Mouse (Mus musculus): ENCODE results near the gene Tmem51. TPM values are rescaled to one million over a fixed set of nuclear protein-coding genes. Genes with fewer than 3 reads are reported as not detected.
"Not testable (repeated sequence)": the region's sequence is repeated elsewhere in the genome, so short reads cannot be mapped to it uniquely, and the experiment has no call there.

Tmem51 gene
- polyA plus RNA-seq, 1 experiment from 2014 or later = 6.4 TPM

DNA sequence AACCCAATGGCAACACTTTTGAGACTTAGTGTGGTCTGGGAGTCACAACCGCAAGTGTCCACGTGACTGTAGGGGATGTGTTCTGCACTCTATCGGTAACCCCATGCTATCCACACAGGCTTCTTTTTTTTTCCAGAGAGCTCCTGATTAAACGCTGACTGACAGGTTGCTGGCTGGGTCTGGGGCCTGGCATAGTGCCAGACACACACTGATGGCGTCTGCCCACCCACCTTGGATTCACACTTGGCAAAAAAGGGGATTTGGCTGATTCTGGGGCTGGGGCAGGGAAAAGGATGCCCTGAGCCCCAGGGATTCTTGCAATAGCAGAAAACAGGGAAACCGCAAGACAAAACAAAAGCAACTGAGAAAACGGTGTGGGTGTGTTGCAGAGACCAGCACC is 88.0 kb downstream of the Tmem51 start:
- ATAC-seq (ENCODE audit: low FRiP score, low read depth) = no peak
- H3K4me1 ChIP-seq = no peaks in the 10 kb centered on the region
- no peaks in the 10 kb centered on the region for H3K27me3 ChIP-seq (replicated peaks)
- no peaks in the 10 kb centered on the region for H3K36me3 ChIP-seq
- H3K9me3 ChIP-seq = no peaks in the 10 kb centered on the region
- no peak overlapping the region for H3K4me2 ChIP-seq (replicated peaks)
- H3K9ac ChIP-seq = no peak overlapping the region
- WGBS = 83% methylated on average over 7 of the region's 7 CpGs
- no peak overlapping the region for H3K27ac ChIP-seq
- no peak overlapping the region for H3K4me3 ChIP-seq

DNA sequence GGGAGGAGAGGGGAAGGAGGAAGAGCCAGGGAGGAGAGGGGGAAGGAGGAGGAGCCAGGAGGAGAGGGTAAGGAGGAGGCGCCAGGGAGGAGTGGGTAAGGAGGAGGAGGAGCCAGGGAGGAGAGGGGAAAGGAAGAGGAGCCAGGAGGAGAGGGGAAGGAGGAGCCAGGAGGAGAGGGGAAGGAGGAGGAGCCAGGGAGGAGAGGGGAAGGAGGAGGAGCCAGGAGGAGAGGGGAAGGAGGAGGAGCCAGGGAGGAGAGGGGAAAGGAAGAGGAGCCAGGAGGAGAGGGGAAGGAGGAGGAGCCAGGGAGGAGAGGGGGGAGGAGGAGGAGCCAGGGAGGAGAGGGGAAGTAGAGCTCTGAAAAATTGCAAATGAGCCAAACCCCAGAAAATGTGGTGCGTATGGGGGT is 90.0 kb downstream of the Tmem51 start:
- H3K27me3 ChIP-seq (replicated peaks); H3K4me3 ChIP-seq; H3K4me1 ChIP-seq; ATAC-seq (ENCODE audit: low FRiP score, low read depth); H3K36me3 ChIP-seq; H3K4me2 ChIP-seq (replicated peaks); H3K9me3 ChIP-seq; H3K9ac ChIP-seq; H3K27ac ChIP-seq: not testable (repeated sequence)
- 48% methylated on average over 2 of the region's 2 CpGs for WGBS

DNA sequence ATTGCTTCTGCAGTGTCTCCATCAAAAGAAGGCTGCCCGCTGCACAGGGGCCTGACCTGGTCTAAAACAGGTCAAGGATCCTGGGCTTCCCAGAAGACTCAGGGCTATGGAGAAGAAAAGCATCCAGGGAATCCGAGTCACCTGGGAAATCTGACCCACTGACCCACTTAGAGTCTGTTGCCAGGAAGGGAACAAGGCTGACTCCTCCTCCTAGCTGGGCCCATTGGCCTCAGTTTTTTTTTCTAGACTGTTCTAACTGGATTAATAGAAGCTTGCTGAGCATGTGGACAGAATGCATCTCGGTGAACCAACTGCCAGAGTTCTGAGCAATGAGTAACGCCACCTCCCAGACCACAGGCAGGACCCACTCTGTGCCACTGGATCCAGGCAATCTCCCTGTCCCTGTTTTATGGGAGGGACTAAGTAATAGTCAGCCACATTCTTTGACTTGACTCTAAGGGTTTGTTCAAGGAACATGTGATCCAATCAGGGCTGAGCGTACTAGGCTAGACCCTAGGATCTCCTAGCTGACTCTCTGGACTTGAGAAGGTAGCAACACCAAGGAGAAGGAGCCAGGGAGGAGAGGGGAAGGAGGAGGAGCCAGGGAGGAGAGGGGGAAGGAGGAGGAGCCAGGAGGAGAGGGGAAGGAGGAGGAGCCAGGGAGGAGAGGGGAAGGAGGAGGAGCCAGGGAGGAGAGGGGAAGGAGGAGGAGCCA is 90.6 kb downstream of the Tmem51 start:
- H3K9me3 ChIP-seq = no peaks in the 10 kb centered on the region
- H3K4me2 ChIP-seq (replicated peaks) = no peak overlapping the region
- ATAC-seq (ENCODE audit: low FRiP score, low read depth) = no peak
- H3K4me1 ChIP-seq = no peaks in the 10 kb centered on the region
- H3K36me3 ChIP-seq = no peaks in the 10 kb centered on the region
- H3K4me3 ChIP-seq = no peak overlapping the region
- H3K27ac ChIP-seq = no peak overlapping the region
- H3K27me3 ChIP-seq (replicated peaks) = no peaks in the 10 kb centered on the region
- H3K9ac ChIP-seq = no peak overlapping the region
- WGBS = 79% methylated on average over 5 of the region's 5 CpGs

DNA sequence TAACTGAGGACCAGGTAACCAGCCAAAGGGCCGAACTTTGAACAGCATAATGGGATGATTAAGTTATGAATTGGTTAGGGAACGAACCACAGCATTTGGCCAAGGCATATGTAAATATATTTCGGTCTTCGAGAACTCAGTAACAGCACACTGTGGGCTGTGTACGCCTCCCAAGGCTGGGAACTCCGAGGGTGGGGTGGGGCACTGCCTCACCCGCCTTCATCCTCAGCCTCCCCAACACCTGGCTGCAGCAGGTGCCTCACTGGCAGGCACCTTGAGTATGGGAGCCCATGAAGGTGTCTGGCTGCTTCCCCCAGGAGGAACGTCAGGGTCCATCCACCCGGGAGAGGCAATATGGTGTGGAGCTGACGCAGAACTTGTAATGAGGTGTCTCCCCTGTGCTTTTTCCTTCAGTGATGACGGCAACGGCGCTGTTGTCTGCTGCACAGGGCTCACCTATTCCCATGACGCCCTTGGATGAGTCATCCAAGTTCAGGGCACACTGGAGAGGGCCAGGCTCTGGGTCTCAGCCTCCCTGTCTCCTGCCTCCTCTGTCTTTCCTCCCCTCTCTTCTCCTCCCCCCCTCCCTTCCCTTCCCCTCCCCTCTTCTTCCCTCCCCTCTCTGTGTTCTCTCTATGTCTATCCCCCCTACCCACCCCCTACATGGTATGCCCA is 91.4 kb downstream of the Tmem51 start:
- H3K4me2 ChIP-seq (replicated peaks) = no peak overlapping the region
- H3K27me3 ChIP-seq (replicated peaks) = no peaks in the 10 kb centered on the region
- 82% methylated on average over 14 of the region's 14 CpGs for WGBS
- H3K36me3 ChIP-seq = no peaks in the 10 kb centered on the region
- H3K4me3 ChIP-seq = no peak overlapping the region
- H3K27ac ChIP-seq = no peak overlapping the region
- H3K9ac ChIP-seq = no peak overlapping the region
- ATAC-seq (ENCODE audit: low FRiP score, low read depth) = no peak
- no peaks in the 10 kb centered on the region for H3K4me1 ChIP-seq
- H3K9me3 ChIP-seq = no peaks in the 10 kb centered on the region

DNA sequence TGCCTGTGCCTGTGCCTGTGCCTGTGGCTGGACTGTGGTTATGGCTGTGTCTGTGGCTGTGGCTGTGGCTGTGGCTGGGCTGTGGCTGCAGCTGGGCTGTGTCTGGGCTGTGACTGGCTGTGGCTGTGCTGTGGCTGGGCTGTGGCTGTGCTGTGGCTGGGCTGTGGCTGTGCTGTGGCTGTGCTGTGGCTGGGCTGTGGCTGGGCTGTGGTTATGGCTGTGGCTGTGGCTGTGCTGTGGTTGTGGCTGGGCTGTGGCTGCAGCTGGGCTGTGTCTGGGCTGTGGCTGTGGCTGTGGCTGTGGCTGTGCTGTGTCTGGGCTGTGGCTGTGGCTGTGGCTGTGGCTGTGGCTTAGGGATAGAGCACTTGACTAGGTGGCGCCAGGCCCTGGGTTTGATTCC is 95.9 kb downstream of the Tmem51 start:
- Histone ChIP-seq H3K4me1 (no peaks in the 10 kb centered on the region), H3K4me2 (replicated peaks) (no peak overlapping the region), H3K27me3 (replicated peaks) (no peaks in the 10 kb centered on the region), H3K9ac (no peak overlapping the region), H3K36me3 (no peaks in the 10 kb centered on the region), H3K27ac (no peak overlapping the region), H3K4me3 (no peak overlapping the region), H3K9me3 (no peaks in the 10 kb centered on the region)
- ATAC-seq (ENCODE audit: low FRiP score, low read depth) = no peak
- WGBS = 91% methylated on average over 1 of the region's 1 CpGs

DNA sequence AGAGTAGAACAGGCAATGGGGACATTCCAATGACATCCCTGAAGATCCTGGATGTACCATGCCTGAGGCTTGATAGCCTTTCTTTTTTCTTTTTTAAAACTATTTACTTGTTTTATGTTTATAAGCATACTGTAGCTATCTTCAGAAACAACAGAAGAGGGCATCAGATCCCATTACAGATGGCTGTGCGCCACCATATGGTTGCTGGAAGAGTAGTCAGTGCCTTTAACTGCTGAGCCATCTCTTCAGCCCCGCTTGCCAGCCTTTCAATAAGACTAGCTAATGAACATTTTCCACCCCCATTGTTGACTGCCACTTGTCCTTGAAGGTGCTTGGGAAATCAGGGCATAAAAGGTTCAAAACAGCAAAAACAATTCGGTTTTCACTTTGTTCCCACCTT is 100.4 kb downstream of the Tmem51 start:
- H3K4me1 ChIP-seq = no peaks in the 10 kb centered on the region
- no peak for ATAC-seq (ENCODE audit: low FRiP score, low read depth)
- 60% methylated on average over 3 of the region's 3 CpGs for WGBS
- H3K9ac ChIP-seq = no peak overlapping the region
- no peaks in the 10 kb centered on the region for H3K27me3 ChIP-seq (replicated peaks)
- H3K4me3 ChIP-seq = no peak overlapping the region
- H3K36me3 ChIP-seq = no peaks in the 10 kb centered on the region
- H3K27ac ChIP-seq = no peak overlapping the region
- no peak overlapping the region for H3K4me2 ChIP-seq (replicated peaks)
- H3K9me3 ChIP-seq = no peaks in the 10 kb centered on the region

DNA sequence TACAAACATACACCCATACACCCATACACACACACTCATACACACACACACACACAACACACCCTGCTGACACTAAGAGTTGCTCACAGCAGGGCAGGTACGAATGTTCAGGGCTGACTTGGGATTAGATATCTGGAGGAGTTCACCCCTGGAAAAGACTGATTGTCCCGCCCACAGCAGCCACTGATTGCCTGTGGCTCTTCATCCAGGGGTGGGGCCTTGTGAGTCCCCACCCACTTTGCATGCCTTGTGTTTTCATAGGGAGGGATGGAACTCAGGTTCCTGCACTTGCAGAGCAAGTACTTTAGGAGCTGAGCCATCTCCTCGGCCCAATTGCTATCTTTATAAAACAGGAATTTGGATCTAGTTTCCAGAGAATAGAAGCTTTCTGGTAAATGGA is 102.6 kb downstream of the Tmem51 start:
- no peak overlapping the region for H3K27ac ChIP-seq
- no peaks in the 10 kb centered on the region for H3K4me1 ChIP-seq
- 75% methylated on average over 3 of the region's 3 CpGs for WGBS
- H3K9me3 ChIP-seq = no peaks in the 10 kb centered on the region
- no peak overlapping the region for H3K9ac ChIP-seq
- H3K4me2 ChIP-seq (replicated peaks) = no peak overlapping the region
- no peaks in the 10 kb centered on the region for H3K27me3 ChIP-seq (replicated peaks)
- no peaks in the 10 kb centered on the region for H3K36me3 ChIP-seq
- ATAC-seq (ENCODE audit: low FRiP score, low read depth) = no peak
- H3K4me3 ChIP-seq = no peak overlapping the region

Other genes with a start within 250 kb of the Tmem51 start
- not detected in 2 replicates for gene Ctrc, start 237.9 kb downstream of the Tmem51 start, polyA plus RNA-seq (2016; fragmentation: Nextera tagmentation; extraction: Ambion mirVana)
- 75.9 and 79.1 TPM in 2 replicates for gene Efhd2, start 209.4 kb downstream of the Tmem51 start, polyA plus RNA-seq (2016; fragmentation: Nextera tagmentation; extraction: Ambion mirVana)
- 2.9 and 4.1 TPM in 2 replicates for gene Fhad1, start 69.2 kb downstream of the Tmem51 start, polyA plus RNA-seq (2016; fragmentation: Nextera tagmentation; extraction: Ambion mirVana)
- gene Kazn, start 155.1 kb upstream of the Tmem51 start, polyA plus RNA-seq (2016; fragmentation: Nextera tagmentation; extraction: Ambion mirVana) = 18.9 and 21.4 TPM in 2 replicates

All from neural tube, embryonic 12.5 days (tissue).